Mouse (Mus musculus) layer of hippocampus, postnatal 36 days (tissue): ENCODE measurements around the gene Gm28043. TPM values are rescaled to one million over a fixed set of nuclear protein-coding genes. Genes with fewer than 3 reads are reported as not detected.
"Not testable (repeated sequence)": the region's sequence is repeated elsewhere in the genome, so short reads cannot be mapped to it uniquely, and the experiment has no call there.

Source experiments
- DNase-seq, 2 experiments: peaks; one replicate each; pipeline ENCODE4 v3.0.0; 2022
- total RNA-seq, 2 experiments: library from RNA; stranded (reverse); gene quantifications; 2 replicates each; pipeline ENCODE4 v1.2.3; 2021

Gm28043 gene
- total RNA-seq: 1 to 10 TPM; 3.4 to 5.0 TPM

- DNase-seq: peak; percentile 91 to 93
Measured at GRCm38 (mm10) chr17:29614115-29615023, at the start of gene Gm28043, which contains the start of gene Rnf8. TSS of gene Gm28043 (plus strand) at chr17:29614876. TSS of gene Rnf8 (plus strand) at chr17:29614790.

GRCm38 (mm10) chr17:29565521-29565920 lies 49.2 kb upstream of the Gm28043 start:
- no peak for DNase-seq

- no peak for DNase-seq
Measured at GRCm38 (mm10) chr17:29568435-29568834, 46.2 kb upstream of the Gm28043 start.

DNA sequence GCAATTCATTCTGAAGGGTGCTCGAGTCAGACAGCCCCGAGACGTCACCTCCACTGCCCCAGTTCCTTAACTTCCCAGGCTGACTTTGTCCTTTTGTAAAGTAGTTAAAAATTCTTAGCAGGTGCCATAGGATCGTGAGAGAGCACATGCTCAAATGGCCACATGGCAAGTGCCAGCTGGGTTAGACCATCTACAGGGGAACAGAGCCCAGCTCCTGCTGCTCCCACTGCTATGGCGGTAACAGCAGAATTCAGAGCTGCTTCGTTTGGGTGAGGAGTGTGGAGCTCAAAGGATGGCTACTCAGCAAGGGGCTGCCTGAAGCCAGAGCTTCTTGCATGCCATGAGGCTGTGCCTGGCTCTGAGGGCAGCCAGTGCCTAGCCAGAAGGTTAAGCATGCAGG lies 44.8 kb upstream of the Gm28043 start:
- no peak for DNase-seq

DNA sequence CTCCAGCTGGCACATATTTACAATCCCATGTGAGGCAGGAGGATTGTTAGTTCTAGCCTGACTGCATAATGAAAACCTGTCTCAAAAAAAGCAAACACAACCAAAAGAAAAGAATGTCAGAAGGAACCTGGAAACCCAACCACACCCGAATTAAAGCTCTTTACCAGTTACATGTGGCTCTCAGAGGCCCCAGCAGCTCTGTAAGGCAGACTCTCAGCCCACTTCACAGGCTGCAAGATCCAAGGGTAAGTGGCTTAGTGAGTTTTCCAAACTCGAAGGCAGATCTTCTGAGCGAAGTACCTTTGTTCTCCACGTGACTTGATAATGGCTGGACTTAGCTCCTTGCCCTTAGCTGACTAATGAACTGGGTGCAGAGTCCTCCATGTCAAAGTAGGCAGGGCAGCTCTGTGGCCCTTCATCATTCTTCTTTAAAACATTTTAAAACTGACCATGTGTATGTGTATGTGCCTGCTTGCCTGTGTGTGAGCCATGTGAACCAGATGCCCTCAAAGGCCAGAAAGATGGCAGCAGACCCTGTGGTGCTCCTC lies 35.0 kb upstream of the Gm28043 start:
- DNase-seq: no peak

DNA sequence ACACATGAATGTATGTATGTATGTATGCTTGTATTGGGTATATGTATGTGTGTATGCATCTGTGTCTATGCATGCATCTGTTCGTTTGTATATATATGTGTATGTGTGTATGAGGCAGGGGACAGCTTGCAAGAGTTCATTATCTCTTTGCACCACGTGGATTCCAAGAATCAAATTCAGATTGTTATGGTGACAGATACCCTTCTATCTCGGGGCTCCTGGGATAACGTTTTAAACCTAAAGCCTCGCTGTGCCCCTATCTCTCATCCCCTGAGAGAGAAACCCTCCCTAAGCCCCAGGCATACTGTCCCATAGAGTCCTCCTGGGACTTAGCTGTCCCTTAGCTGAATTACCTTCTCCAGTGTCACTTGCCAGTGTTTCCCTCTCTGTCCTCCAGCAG lies 31.1 kb upstream of the Gm28043 start:
- no peak for DNase-seq

DNA sequence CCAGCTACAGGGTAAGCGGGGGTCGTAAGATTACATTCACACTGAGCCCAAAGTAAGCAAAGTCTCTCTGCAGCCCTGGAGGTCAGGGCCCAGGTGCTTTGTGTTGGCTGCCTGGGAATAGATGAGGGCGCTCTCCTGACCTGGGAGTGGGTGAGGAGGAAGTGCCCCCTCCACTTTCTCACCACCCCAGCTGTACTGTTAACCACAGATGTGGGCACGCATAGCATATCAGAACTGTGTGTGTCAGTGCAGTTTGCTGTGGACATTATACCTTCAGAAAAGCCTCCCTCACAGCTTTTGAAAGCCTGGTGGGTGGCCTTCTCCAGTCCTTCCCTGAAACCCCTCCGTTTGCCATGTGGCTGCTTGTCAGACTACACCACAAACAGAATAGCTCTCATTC lies 30.4 kb upstream of the Gm28043 start:
- no peak for DNase-seq

GRCm38 (mm10) chr17:29584737-29585136 lies 29.9 kb upstream of the Gm28043 start:
- peak; percentile 48 to 55 for DNase-seq

- no peak for DNase-seq
Measured at GRCm38 (mm10) chr17:29585446-29585845, 29.2 kb upstream of the Gm28043 start.

DNA sequence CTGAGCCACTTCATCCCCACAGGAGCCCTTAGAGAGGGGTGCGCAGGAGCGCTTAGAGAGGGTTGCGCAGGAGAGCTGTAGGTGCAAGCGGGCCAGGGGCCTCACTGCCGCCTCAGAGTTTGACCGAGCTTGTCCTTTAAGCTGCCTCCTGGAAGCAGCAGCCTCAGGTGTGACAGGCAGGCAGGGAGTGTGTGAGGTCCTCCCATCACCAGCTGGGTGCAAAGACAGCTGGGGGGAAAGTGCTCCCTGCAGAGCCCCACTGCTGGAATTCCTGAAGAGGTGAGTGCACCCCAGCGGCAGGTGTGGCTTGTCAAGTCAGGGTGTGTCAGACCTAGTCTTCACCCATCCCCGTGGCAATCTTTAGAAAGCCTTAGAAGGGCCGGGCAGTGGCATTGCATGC lies 27.8 kb upstream of the Gm28043 start:
- DNase-seq: no peak

- DNase-seq: peak; percentile 20 to 29
Measured at GRCm38 (mm10) chr17:29589221-29589898, 25.3 kb upstream of the Gm28043 start.

GRCm38 (mm10) chr17:29595891-29596770 lies 18.5 kb upstream of the Gm28043 start:
- DNase-seq: no peak

DNA sequence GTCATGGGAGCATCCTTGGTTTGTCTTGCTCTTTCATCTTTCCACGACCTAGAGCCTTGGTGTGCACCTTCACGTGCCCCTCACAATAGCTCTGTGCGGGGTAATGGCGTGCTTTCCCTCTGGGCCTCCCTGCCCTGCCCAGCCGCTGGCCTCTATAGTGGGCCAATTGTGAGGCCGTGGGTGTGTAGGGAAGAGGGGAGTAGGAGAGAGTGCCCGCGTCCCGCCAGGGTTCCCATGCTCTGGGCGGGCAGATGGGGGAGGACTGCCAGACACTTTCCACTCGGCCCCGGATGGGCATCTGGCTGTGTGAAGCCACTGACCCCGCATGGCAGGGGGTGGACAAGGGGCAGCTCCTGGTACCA lies 17.9 kb upstream of the Gm28043 start:
- DNase-seq: no peak

DNA sequence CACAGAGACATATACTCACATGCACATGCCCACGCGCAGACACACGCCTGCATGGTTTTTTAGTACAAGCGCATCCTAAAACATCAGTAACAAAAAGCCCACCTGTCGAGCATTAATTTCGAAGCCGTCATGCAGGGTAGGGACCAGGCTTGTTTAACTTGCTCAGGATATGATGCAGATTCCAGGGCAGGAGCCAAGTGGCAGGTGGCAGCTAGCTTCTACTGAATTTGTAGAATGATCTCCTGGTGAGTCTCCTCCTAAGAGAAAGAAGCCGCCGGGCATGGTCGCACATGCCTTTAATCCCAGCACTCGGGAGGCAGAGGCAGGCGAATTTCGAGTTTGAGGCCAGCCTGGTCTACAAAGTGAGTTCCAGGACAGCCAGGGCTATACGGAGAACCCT lies 15.6 kb upstream of the Gm28043 start:
- no peak for DNase-seq

DNA sequence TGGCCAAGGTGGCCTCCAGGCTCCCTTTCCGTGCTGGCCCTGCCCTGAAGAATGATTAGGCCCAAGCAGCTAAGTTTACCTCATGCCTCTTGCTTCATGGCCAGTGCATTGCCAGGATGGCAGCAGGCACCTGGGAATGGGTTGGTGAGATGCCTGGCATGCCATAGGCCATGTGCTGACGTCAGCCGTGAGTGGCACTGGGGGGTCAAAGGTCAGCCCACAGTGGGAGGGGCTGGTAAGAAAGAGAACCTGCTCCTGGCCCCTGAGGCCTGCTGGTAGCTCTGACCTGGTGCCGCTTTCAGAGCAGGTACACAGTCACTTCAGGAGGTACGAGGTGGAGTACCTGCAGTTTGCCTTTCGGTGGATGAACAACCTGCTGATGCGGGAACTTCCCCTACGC lies 15.1 kb upstream of the Gm28043 start:
- no peak for DNase-seq

GRCm38 (mm10) chr17:29601391-29601790 lies 13.3 kb upstream of the Gm28043 start:
- DNase-seq: no peak

GRCm38 (mm10) chr17:29603283-29603682 lies 11.4 kb upstream of the Gm28043 start:
- peak; percentile 74 to 81 for DNase-seq

GRCm38 (mm10) chr17:29613453-29613852 lies 1.2 kb upstream of the Gm28043 start:
- DNase-seq: not testable (repeated sequence)

- DNase-seq: peak in 1 of 2 experiments; percentile 19
Measured at GRCm38 (mm10) chr17:29615024-29615551, 412 bp downstream of the Gm28043 start.

GRCm38 (mm10) chr17:29615616-29616015 lies 940 bp downstream of the Gm28043 start:
- DNase-seq: no peak

GRCm38 (mm10) chr17:29619231-29619630 lies 4.6 kb downstream of the Gm28043 start:
- DNase-seq: no peak

DNA sequence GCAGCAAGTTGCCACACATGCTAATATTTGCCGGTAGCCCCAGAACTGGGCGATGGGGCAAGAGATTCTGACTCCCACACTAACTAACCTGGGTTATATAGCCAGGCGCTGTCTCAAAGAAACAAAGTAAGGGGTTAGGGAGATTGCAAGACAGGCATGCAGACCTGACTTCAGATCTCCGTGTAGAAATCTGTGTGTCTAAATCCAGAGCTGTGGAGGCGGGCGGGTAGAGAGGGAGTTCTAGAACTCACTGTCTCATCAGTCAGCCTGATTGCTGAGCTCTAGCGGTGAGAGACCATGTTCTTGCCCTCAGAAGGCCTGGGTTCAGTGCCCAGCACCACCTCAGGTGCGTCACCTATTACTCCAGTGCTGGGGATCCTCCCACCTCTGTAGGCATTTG lies 8.8 kb downstream of the Gm28043 start:
- DNase-seq: no peak
